Mouse (Mus musculus): ENCODE measurements around the gene Chrnb4. TPM values are rescaled to one million over a fixed set of nuclear protein-coding genes. Genes with fewer than 3 reads are reported as not detected.
A peak's percentile ranks its signal among the peaks of the same experiment; 100 is the strongest.

Chrnb4 gene
- polyA plus RNA-seq, 1 experiment from 2014 or later, result 1.0 TPM

DNA sequence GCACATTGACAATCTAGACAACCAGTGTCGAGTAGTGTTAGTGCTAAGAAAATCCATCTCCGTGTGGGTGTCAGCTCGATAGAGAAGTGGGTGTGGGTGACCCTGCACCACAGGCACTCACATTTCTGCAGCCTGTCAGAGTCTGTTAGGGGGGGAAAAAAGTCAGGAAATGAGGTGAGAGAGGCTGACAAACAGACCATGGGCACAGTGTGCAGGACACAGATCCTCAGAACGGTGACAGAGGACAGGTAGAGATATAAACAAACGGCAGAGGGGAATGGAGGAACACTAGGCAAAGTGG, 19.3 kb upstream of the Chrnb4 start:
- WGBS, result 26% methylated on average over 5 of the region's 5 CpGs
- Histone ChIP-seq H3K9ac (ENCODE audit: low read depth, low read length) (no peak overlapping the region), H3K9me3 (replicated peaks; ENCODE audit: low read length) (no peaks in the 10 kb centered on the region), H3K4me3 (replicated peaks; ENCODE audit: low read depth, low read length) (no peak overlapping the region), H3K4me2 (ENCODE audit: low read length) (no peak overlapping the region), H3K4me1 (replicated peaks; ENCODE audit: insufficient read depth, low read length) (no peaks in the 10 kb centered on the region), H3K36me3 (ENCODE audit: insufficient read depth, low read length) (no peaks in the 10 kb centered on the region), H3K27me3 (ENCODE audit: insufficient read depth, low read length) (no peaks in the 10 kb centered on the region), H3K27ac (no peak overlapping the region)
- ATAC-seq (replicated peaks; ENCODE audit: low FRiP score, low read depth), result no peak
- no peak for DNase-seq (ENCODE audit: low spot score)
- no peak for TF ChIP-seq CTCF (IDR thresholded peaks at IDR 0.05; ENCODE audit: low read depth)

GRCm38 (mm10) chr9:55067260-55067964, 18.8 kb upstream of the Chrnb4 start:
- Histone ChIP-seq H3K36me3 (ENCODE audit: insufficient read depth, low read length) (no peaks in the 10 kb centered on the region), H3K9ac (ENCODE audit: low read depth, low read length) (no peak overlapping the region), H3K27me3 (ENCODE audit: insufficient read depth, low read length) (no peaks in the 10 kb centered on the region), H3K4me1 (replicated peaks; ENCODE audit: insufficient read depth, low read length) (no peaks in the 10 kb centered on the region), H3K27ac (no peak overlapping the region), H3K9me3 (replicated peaks; ENCODE audit: low read length) (no peaks in the 10 kb centered on the region), H3K4me2 (ENCODE audit: low read length) (no peak overlapping the region), H3K4me3 (replicated peaks; ENCODE audit: low read depth, low read length) (no peak overlapping the region)
- WGBS, result 37% methylated on average over 8 of the region's 8 CpGs
- ATAC-seq (replicated peaks; ENCODE audit: low FRiP score, low read depth) (no peak), DNase-seq (ENCODE audit: low spot score) (no peak)
- no peak for TF ChIP-seq CTCF (IDR thresholded peaks at IDR 0.05; ENCODE audit: low read depth)

- Histone ChIP-seq H3K4me2 (ENCODE audit: low read length) (no peak overlapping the region), H3K27ac (no peak overlapping the region), H3K27me3 (ENCODE audit: insufficient read depth, low read length) (no peaks in the 10 kb centered on the region), H3K9me3 (replicated peaks; ENCODE audit: low read length) (no peaks in the 10 kb centered on the region), H3K36me3 (ENCODE audit: insufficient read depth, low read length) (no peaks in the 10 kb centered on the region), H3K4me3 (replicated peaks; ENCODE audit: low read depth, low read length) (no peak overlapping the region), H3K4me1 (replicated peaks; ENCODE audit: insufficient read depth, low read length) (no peaks in the 10 kb centered on the region), H3K9ac (ENCODE audit: low read depth, low read length) (no peak overlapping the region)
- DNase-seq (ENCODE audit: low spot score), result no peak
- no peak for TF ChIP-seq CTCF (IDR thresholded peaks at IDR 0.05; ENCODE audit: low read depth)
- no peak for ATAC-seq (replicated peaks; ENCODE audit: low FRiP score, low read depth)
- WGBS, result 71% methylated on average over 9 of the region's 9 CpGs
Observed at GRCm38 (mm10) chr9:55065241-55065640, 16.7 kb upstream of the Chrnb4 start.

DNA sequence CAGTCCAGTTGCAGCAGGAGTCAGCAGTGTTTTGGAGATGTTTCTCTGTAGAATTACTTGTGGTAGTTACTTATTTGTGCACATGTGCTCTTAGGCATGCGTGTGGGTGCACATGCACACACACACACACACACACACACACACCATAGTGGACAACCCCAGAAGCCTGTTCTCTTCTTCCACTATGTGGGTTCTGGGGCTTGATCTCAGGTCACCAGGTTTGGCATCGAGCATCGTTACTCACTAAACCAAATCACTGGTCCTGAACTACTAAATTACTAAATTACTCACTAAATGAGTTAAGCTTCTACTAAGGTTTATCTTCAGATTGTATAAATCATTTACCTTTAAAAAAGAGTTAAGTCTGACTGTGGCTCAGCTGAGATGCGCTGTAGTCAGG, 9.5 kb upstream of the Chrnb4 start:
- TF ChIP-seq CTCF (IDR thresholded peaks at IDR 0.05; ENCODE audit: low read depth), result no peak
- Histone ChIP-seq H3K9me3 (replicated peaks; ENCODE audit: low read length) (no peaks in the 10 kb centered on the region), H3K27ac (no peak overlapping the region), H3K4me2 (ENCODE audit: low read length) (no peak overlapping the region), H3K9ac (ENCODE audit: low read depth, low read length) (no peak overlapping the region), H3K4me3 (replicated peaks; ENCODE audit: low read depth, low read length) (no peak overlapping the region), H3K36me3 (ENCODE audit: insufficient read depth, low read length) (no peaks in the 10 kb centered on the region), H3K4me1 (replicated peaks; ENCODE audit: insufficient read depth, low read length) (no peaks in the 10 kb centered on the region), H3K27me3 (ENCODE audit: insufficient read depth, low read length) (no peaks in the 10 kb centered on the region)
- 65% methylated on average over 4 of the region's 4 CpGs for WGBS
- ATAC-seq (replicated peaks; ENCODE audit: low FRiP score, low read depth) (no peak), DNase-seq (ENCODE audit: low spot score) (no peak)

DNA sequence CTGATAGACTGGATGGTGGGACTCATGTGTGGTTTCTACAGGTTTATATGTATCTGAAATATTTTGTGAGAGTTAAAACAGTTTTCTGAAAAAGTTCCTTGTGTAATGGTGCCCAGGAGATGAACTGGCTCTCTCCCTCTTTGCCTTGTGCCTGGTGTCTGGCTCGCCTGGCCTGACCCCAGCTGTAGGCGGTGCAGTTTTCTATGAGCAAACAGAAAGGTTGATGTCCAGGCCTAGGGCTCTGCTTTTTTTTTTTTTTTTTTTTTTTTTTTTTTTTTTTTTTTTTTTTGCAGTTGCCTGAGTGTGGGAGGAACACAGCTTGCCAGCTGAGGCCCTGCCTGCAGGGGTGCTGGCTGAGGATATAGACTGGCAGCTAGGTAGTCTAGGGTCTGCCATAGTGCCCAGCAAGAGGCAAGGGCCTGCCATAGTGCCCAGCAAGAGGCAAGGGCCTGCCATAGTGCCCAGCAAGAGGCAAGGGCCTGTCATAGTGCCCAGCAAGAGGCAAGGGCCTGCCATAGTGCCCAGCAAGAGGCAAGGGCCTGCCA, 6.9 kb upstream of the Chrnb4 start:
- no peaks in the 10 kb centered on the region for H3K4me1 ChIP-seq (replicated peaks; ENCODE audit: insufficient read depth, low read length)
- ATAC-seq (replicated peaks; ENCODE audit: low FRiP score, low read depth) (no peak), DNase-seq (ENCODE audit: low spot score) (no peak)
- no peaks in the 10 kb centered on the region for H3K36me3 ChIP-seq (ENCODE audit: insufficient read depth, low read length)
- 68% methylated on average over 2 of the region's 2 CpGs for WGBS
- H3K4me3 ChIP-seq (replicated peaks; ENCODE audit: low read depth, low read length), result no peak overlapping the region
- TF ChIP-seq CTCF (IDR thresholded peaks at IDR 0.05; ENCODE audit: low read depth), result no peak
- no peaks in the 10 kb centered on the region for H3K27me3 ChIP-seq (ENCODE audit: insufficient read depth, low read length)
- no peaks in the 10 kb centered on the region for H3K9me3 ChIP-seq (replicated peaks; ENCODE audit: low read length)
- no peak overlapping the region for H3K9ac ChIP-seq (ENCODE audit: low read depth, low read length)
- no peak overlapping the region for H3K4me2 ChIP-seq (ENCODE audit: low read length)
- H3K27ac ChIP-seq, result no peak overlapping the region

- peak; percentile 47 for DNase-seq (ENCODE audit: low spot score)
- Histone ChIP-seq H3K27me3 (ENCODE audit: insufficient read depth, low read length) (no peaks in the 10 kb centered on the region), H3K4me3 (replicated peaks; ENCODE audit: low read depth, low read length) (no peak overlapping the region), H3K4me1 (replicated peaks; ENCODE audit: insufficient read depth, low read length) (no peaks in the 10 kb centered on the region; the same call in 1 of the 2 replicates), H3K9ac (ENCODE audit: low read depth, low read length) (no peak overlapping the region), H3K9me3 (replicated peaks; ENCODE audit: low read length) (no peaks in the 10 kb centered on the region), H3K27ac (no peak overlapping the region), H3K36me3 (ENCODE audit: insufficient read depth, low read length) (no peaks in the 10 kb centered on the region), H3K4me2 (ENCODE audit: low read length) (no peak overlapping the region)
- whole genome bisulfite sequencing, result 0% methylated on average over 3 of the region's 3 CpGs
- peak; percentile 58 for TF ChIP-seq CTCF (IDR thresholded peaks at IDR 0.05; ENCODE audit: low read depth)
- no peak for ATAC-seq (replicated peaks; ENCODE audit: low FRiP score, low read depth)
Observed at GRCm38 (mm10) chr9:55046764-55047163, 1.8 kb downstream of the Chrnb4 start.

- H3K27ac ChIP-seq, result no peak overlapping the region
- no peaks in the 10 kb centered on the region for H3K27me3 ChIP-seq (ENCODE audit: insufficient read depth, low read length)
- WGBS, result 75% methylated on average over 2 of the region's 2 CpGs
- H3K4me3 ChIP-seq (replicated peaks; ENCODE audit: low read depth, low read length), result no peak overlapping the region
- H3K4me1 ChIP-seq (replicated peaks; ENCODE audit: insufficient read depth, low read length), result no peaks in the 10 kb centered on the region; the same call in 1 of the 2 replicates
- H3K9ac ChIP-seq (ENCODE audit: low read depth, low read length), result no peak overlapping the region
- DNase-seq (ENCODE audit: low spot score) (no peak), ATAC-seq (replicated peaks; ENCODE audit: low FRiP score, low read depth) (no peak)
- no peak overlapping the region for H3K4me2 ChIP-seq (ENCODE audit: low read length)
- no peaks in the 10 kb centered on the region for H3K36me3 ChIP-seq (ENCODE audit: insufficient read depth, low read length)
- TF ChIP-seq CTCF (IDR thresholded peaks at IDR 0.05; ENCODE audit: low read depth), result no peak
- H3K9me3 ChIP-seq (replicated peaks; ENCODE audit: low read length), result no peaks in the 10 kb centered on the region
Observed at GRCm38 (mm10) chr9:55045001-55045400, 3.6 kb downstream of the Chrnb4 start.
